Mouse (Mus musculus): ENCODE results near the gene Zfp607b. TPM values are rescaled to one million over a fixed set of nuclear protein-coding genes. Genes with fewer than 3 reads are reported as not detected.
A peak's percentile ranks its signal among the peaks of the same experiment; 100 is the strongest.

Gene Zfp607b
- polyA plus RNA-seq, 1 experiment = 0.13 TPM

GRCm38 (mm10) chr7:27653681-27654437 lies 35.3 kb upstream of the Zfp607b start, which contains the start of gene Ttc9b:
Ttc9b (plus strand) TSS chr7:27653915.
- TF ChIP-seq POLR2A (IDR thresholded peaks at IDR 0.05; ENCODE audit: low read depth, low read length) (no peak), CTCF (IDR thresholded peaks at IDR 0.05; ENCODE audit: extremely low read depth, insufficient read depth, insufficient read length, insufficient replicate concordance) (no peak)
- H3K4me1 ChIP-seq (ENCODE audit: control insufficient read depth, insufficient read depth, insufficient read length) = no peaks in the 10 kb centered on the region; the same call in 1 of the 2 replicates
- H3K4me3 ChIP-seq (ENCODE audit: extremely low read depth, insufficient read depth, insufficient read length) = no peak within 1 kb of the TSS
- H3K27ac ChIP-seq (ENCODE audit: insufficient read depth, low read length) = no peak within 1 kb of the TSS
- no peak for DNase-seq (ENCODE audit: low read depth in 1 of 2, low spot score in 2 of 2)
- no peaks in the 10 kb centered on the region for H3K36me3 ChIP-seq (ENCODE audit: control insufficient read depth, insufficient read depth, low read length)
- WGBS = 6% methylated on average over 61 of the region's 62 CpGs
- H3K27me3 ChIP-seq (ENCODE audit: control insufficient read depth, insufficient read depth, low read length) = peaks cover 17% of the 10 kb centered on the region

DNA sequence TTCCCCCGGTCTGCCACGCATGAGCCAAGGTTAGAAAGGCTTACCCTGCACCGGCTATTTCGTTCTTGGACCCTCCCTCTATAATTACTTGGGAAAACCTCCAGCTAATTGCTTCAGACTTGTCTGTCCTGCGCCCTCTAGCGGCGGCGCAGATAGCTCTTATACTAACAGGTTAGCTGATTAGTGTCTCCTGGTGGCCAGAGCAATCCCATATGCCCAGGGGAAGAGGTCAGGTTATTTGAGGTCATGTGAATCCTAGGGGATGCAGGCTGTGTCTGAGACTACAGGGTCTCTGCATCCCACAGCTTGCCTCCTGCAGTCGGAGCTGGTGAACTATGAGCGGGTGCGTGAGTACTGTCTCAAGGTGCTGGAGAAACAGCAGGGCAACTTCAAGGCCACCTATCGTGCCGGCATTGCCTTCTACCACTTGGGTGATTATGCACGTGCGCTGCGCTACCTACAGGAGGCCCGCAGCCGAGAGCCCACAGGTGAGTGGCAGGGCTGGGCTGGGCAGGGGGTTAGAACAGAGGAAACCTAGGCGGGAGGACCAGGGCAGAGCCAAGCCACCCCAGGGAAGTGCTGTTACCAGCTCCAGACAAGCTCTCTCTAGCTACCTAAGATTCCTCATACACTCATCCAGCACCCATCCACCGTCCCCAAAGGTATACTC lies 34.4 kb upstream of the Zfp607b start:
- Histone ChIP-seq H3K4me3 (ENCODE audit: extremely low read depth, insufficient read depth, insufficient read length) (no peak overlapping the region), H3K27ac (ENCODE audit: insufficient read depth, low read length) (no peak overlapping the region), H3K36me3 (ENCODE audit: control insufficient read depth, insufficient read depth, low read length) (no peaks in the 10 kb centered on the region), H3K27me3 (ENCODE audit: control insufficient read depth, insufficient read depth, low read length) (peaks cover 17% of the 10 kb centered on the region), H3K4me1 (ENCODE audit: control insufficient read depth, insufficient read depth, insufficient read length) (no peaks in the 10 kb centered on the region; the same call in 1 of the 2 replicates)
- no peak for TF ChIP-seq POLR2A (IDR thresholded peaks at IDR 0.05; ENCODE audit: low read depth, low read length)
- TF ChIP-seq CTCF (IDR thresholded peaks at IDR 0.05; ENCODE audit: extremely low read depth, insufficient read depth, insufficient read length, insufficient replicate concordance) = peak; percentile 30; the same call in 1 of the 2 replicates
- no peak for DNase-seq (ENCODE audit: low read depth in 1 of 2, low spot score in 2 of 2)
- WGBS = 64% methylated on average over 20 of the region's 20 CpGs

DNA sequence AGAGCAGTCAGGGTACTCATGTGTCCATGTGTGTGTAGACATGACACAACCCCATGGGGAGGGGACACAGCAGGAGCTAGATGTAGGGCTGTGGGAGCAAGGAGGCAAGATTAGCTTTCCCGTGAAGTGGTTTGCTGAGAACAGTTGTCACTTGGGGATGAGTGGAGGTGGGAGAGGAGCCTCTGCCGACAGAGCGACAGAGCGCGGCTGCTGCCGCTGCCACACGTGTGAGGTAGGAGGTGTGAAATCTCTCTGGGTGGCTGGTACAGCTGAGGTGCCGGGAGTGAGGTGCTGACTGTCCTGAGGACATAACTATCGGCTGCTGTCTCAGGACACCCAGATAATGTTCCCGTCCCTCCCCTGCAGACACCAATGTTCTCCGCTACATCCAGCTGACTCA lies 33.6 kb upstream of the Zfp607b start:
- Histone ChIP-seq H3K27ac (ENCODE audit: insufficient read depth, low read length) (no peak overlapping the region), H3K27me3 (ENCODE audit: control insufficient read depth, insufficient read depth, low read length) (peaks cover 17% of the 10 kb centered on the region), H3K4me1 (ENCODE audit: control insufficient read depth, insufficient read depth, insufficient read length) (no peaks in the 10 kb centered on the region; the same call in 1 of the 2 replicates), H3K4me3 (ENCODE audit: extremely low read depth, insufficient read depth, insufficient read length) (no peak overlapping the region), H3K36me3 (ENCODE audit: control insufficient read depth, insufficient read depth, low read length) (no peaks in the 10 kb centered on the region)
- WGBS = 46% methylated on average over 11 of the region's 11 CpGs
- TF ChIP-seq CTCF (IDR thresholded peaks at IDR 0.05; ENCODE audit: extremely low read depth, insufficient read depth, insufficient read length, insufficient replicate concordance) = no peak
- no peak for TF ChIP-seq POLR2A (IDR thresholded peaks at IDR 0.05; ENCODE audit: low read depth, low read length)
- DNase-seq (ENCODE audit: low read depth in 1 of 2, low spot score in 2 of 2) = no peak

DNA sequence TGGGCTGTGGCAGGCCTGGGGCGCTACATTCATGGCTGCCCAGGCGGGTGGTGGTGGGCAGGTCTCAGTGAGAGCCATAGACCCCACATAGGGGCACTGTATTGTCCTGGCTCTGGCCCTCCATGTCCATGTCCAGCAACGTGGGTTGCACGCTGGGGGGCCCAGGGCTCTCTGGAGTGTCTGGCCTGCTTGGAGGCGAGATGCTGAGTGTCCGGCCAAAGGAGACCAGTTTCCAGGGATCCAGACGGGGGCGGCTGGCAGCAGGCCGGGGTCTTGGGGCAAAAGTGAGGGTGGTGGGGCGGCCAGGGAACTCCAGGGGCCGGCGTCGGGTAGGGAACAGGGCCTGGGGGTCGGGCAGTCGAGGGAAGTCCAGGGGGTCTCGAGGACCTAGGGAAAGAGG lies 32.5 kb upstream of the Zfp607b start:
- WGBS = 86% methylated on average over 16 of the region's 16 CpGs
- TF ChIP-seq POLR2A (IDR thresholded peaks at IDR 0.05; ENCODE audit: low read depth, low read length) (no peak), CTCF (IDR thresholded peaks at IDR 0.05; ENCODE audit: extremely low read depth, insufficient read depth, insufficient read length, insufficient replicate concordance) (no peak)

DNA sequence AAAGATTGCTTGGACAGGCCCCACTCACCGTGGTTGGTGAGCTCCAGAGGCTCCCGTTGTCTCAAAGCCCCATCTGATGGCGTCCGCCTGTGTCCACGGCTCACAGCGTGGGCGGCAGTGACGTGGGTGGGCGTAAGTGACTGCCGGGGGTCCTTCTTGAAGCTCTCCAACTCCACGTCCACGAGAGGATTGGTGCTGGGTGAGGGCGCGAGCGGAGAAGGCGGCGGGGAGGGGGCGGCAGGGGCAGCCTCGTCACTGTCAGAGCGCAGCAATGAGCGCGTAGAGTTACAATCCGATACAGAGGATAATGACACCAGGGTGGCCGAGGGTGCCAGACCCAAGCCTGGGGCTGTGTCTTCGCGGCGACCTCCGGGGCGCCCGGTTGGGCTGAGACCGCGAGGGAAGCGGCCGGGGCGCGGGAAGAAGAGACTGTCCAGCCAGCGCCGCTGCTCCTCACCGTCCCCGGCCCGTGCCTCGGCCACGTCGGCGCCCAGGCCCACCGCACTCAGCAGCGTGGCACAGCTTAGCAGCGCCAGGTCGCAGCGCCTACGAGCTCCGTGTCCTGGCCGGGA lies 31.2 kb upstream of the Zfp607b start:
- H3K36me3 ChIP-seq (ENCODE audit: control insufficient read depth, insufficient read depth, low read length) = no peaks in the 10 kb centered on the region
- no peak overlapping the region for H3K4me3 ChIP-seq (ENCODE audit: extremely low read depth, insufficient read depth, insufficient read length)
- H3K27me3 ChIP-seq (ENCODE audit: control insufficient read depth, insufficient read depth, low read length) = peaks cover 14% of the 10 kb centered on the region
- TF ChIP-seq POLR2A (IDR thresholded peaks at IDR 0.05; ENCODE audit: low read depth, low read length) (no peak), CTCF (IDR thresholded peaks at IDR 0.05; ENCODE audit: extremely low read depth, insufficient read depth, insufficient read length, insufficient replicate concordance) (no peak)
- H3K4me1 ChIP-seq (ENCODE audit: control insufficient read depth, insufficient read depth, insufficient read length) = no peaks in the 10 kb centered on the region; the same call in 1 of the 2 replicates
- 38% methylated on average over 53 of the region's 53 CpGs for WGBS
- DNase-seq (ENCODE audit: low read depth in 1 of 2, low spot score in 2 of 2) = no peak
- no peak overlapping the region for H3K27ac ChIP-seq (ENCODE audit: insufficient read depth, low read length)

More for the DNA sequence above, 32.5 kb upstream of the Zfp607b start:
- peaks cover 17% of the 10 kb centered on the region for H3K27me3 ChIP-seq (ENCODE audit: control insufficient read depth, insufficient read depth, low read length)
- no peak overlapping the region for H3K27ac ChIP-seq (ENCODE audit: insufficient read depth, low read length)
- DNase-seq (ENCODE audit: low read depth in 1 of 2, low spot score in 2 of 2) = no peak
- H3K4me3 ChIP-seq (ENCODE audit: extremely low read depth, insufficient read depth, insufficient read length) = no peak overlapping the region
- no peaks in the 10 kb centered on the region; the same call in 1 of the 2 replicates for H3K4me1 ChIP-seq (ENCODE audit: control insufficient read depth, insufficient read depth, insufficient read length)
- H3K36me3 ChIP-seq (ENCODE audit: control insufficient read depth, insufficient read depth, low read length) = no peaks in the 10 kb centered on the region

- DNase-seq (ENCODE audit: low read depth in 1 of 2, low spot score in 2 of 2) = no peak
- 71% methylated on average over 14 of the region's 14 CpGs for WGBS
Measured at GRCm38 (mm10) chr7:27658712-27659663, 30.2 kb upstream of the Zfp607b start.

More at GRCm38 (mm10) chr7:27658712-27659663, 30.2 kb upstream of the Zfp607b start:
- Histone ChIP-seq H3K36me3 (ENCODE audit: control insufficient read depth, insufficient read depth, low read length) (no peaks in the 10 kb centered on the region), H3K4me3 (ENCODE audit: extremely low read depth, insufficient read depth, insufficient read length) (no peak overlapping the region), H3K4me1 (ENCODE audit: control insufficient read depth, insufficient read depth, insufficient read length) (no peaks in the 10 kb centered on the region; the same call in 1 of the 2 replicates), H3K27me3 (ENCODE audit: control insufficient read depth, insufficient read depth, low read length) (peaks cover 12% of the 10 kb centered on the region), H3K27ac (ENCODE audit: insufficient read depth, low read length) (no peak overlapping the region)
- TF ChIP-seq POLR2A (IDR thresholded peaks at IDR 0.05; ENCODE audit: low read depth, low read length) (no peak), CTCF (IDR thresholded peaks at IDR 0.05; ENCODE audit: extremely low read depth, insufficient read depth, insufficient read length, insufficient replicate concordance) (no peak)

All from spleen, adult 2 months (tissue).